Mouse (Mus musculus): ENCODE measurements at regions not wholly inside any gene's neighbourhood (a gene's known extent, or its start where the extent isn't known, plus 50 kb on each side); places are given as distances from the start of the nearest gene placed in this dataset.

DNA sequence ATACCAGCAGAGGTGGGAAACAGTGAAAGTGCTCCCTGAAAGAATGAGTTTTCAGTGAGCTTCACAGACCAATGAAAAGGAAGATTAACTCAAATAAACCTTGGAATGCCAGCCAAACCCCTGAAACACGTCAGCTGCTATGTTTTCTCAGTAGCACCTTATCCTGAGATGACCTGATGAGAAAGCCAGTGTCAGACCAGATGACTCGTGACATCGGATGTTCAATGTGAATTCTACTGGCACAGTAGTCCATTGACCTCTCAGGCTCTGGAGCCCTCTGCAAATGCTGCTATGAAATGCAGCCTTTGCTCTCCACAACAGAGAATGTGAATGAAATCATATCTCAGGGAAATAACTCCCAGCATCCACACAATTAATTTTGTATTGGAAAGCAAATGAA lies 358.6 kb upstream of the Nr3c2 start:
- TF ChIP-seq TCF12 (IDR thresholded peaks at IDR 0.05; ENCODE audit: low read depth, low read length) = no peak
- TF ChIP-seq GABPA (IDR thresholded peaks at IDR 0.05; ENCODE audit: low read depth, low read length) = no peak
- no peak for TF ChIP-seq USF1 (IDR thresholded peaks at IDR 0.05; ENCODE audit: low read depth, low read length)
- TF ChIP-seq MYC (IDR thresholded peaks at IDR 0.05; ENCODE audit: low read depth, low read length) = no peak
- Histone ChIP-seq H3K4me1 (ENCODE audit: control insufficient read depth in 1 of 2, insufficient read depth in 2 of 2, low read length in 2 of 2) (no peaks in the 10 kb centered on the region), H3K9ac (ENCODE audit: control insufficient read depth, low read depth, low read length, poor library complexity, severe bottlenecking) (no peak overlapping the region), H3K27me3 (ENCODE audit: control insufficient read depth in 1 of 2, insufficient read depth in 2 of 2, low read length in 2 of 2) (no peaks in the 10 kb centered on the region), H3K4me3 (ENCODE audit: control insufficient read depth in 1 of 2, insufficient read depth in 1 of 2, low read depth in 2 of 2, low read length in 2 of 2) (no peak overlapping the region), H3K36me3 (ENCODE audit: control insufficient read depth in 1 of 2, insufficient read depth in 2 of 2, low read length in 2 of 2) (no peaks in the 10 kb centered on the region), H3K9me3 (replicated peaks; ENCODE audit: insufficient read depth, low read length) (no peaks in the 10 kb centered on the region), H3K27ac (ENCODE audit: control insufficient read depth, low read depth, low read length) (no peak overlapping the region), H3K79me2 (ENCODE audit: control insufficient read depth, insufficient read depth, low read length, poor library complexity) (no peaks in the 10 kb centered on the region)
- no peak for DNase-seq (ENCODE audit: low read depth, low spot score)

DNA sequence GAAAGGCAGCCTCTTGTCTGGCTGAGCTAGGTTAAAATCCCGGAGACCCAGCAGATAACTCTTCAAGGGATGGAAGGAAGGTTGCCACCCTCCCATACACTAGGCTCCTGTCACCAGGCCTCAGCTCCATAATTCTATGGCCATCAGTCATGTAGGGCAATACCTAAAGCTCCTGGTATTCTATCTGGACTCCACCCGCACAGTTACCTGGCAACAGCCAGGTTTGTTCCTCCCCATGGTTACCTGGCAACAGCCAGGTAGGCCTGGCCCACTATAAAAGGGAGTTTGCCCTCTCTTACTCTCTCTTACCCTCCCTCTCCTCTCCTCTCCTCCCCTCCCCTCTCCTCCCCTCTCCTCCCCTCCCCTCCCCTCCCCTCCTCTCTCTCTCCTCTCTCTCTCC lies 347.6 kb upstream of the Nr3c2 start:
- Histone ChIP-seq H3K9ac (ENCODE audit: control insufficient read depth, low read depth, low read length, poor library complexity, severe bottlenecking) (no peak overlapping the region), H3K4me1 (ENCODE audit: control insufficient read depth in 1 of 2, insufficient read depth in 2 of 2, low read length in 2 of 2) (no peaks in the 10 kb centered on the region), H3K4me3 (ENCODE audit: control insufficient read depth in 1 of 2, insufficient read depth in 1 of 2, low read depth in 2 of 2, low read length in 2 of 2) (no peak overlapping the region), H3K9me3 (replicated peaks; ENCODE audit: insufficient read depth, low read length) (no peaks in the 10 kb centered on the region), H3K27me3 (ENCODE audit: control insufficient read depth in 1 of 2, insufficient read depth in 2 of 2, low read length in 2 of 2) (no peaks in the 10 kb centered on the region), H3K36me3 (ENCODE audit: control insufficient read depth in 1 of 2, insufficient read depth in 2 of 2, low read length in 2 of 2) (no peaks in the 10 kb centered on the region), H3K79me2 (ENCODE audit: control insufficient read depth, insufficient read depth, low read length, poor library complexity) (no peaks in the 10 kb centered on the region), H3K27ac (ENCODE audit: control insufficient read depth, low read depth, low read length) (no peak overlapping the region)
- no peak for DNase-seq (ENCODE audit: low read depth, low spot score)
- TF ChIP-seq MYC (IDR thresholded peaks at IDR 0.05; ENCODE audit: low read depth, low read length) = no peak
- TF ChIP-seq TCF12 (IDR thresholded peaks at IDR 0.05; ENCODE audit: low read depth, low read length) = no peak
- TF ChIP-seq POLR2AphosphoS2 (IDR thresholded peaks at IDR 0.05; ENCODE audit: low read length) = no peak
- no peak for TF ChIP-seq ETS1 (IDR thresholded peaks at IDR 0.05; ENCODE audit: low read depth, low read length)
- no peak for TF ChIP-seq MYB (IDR thresholded peaks at IDR 0.05; ENCODE audit: low read depth, low read length)

DNA sequence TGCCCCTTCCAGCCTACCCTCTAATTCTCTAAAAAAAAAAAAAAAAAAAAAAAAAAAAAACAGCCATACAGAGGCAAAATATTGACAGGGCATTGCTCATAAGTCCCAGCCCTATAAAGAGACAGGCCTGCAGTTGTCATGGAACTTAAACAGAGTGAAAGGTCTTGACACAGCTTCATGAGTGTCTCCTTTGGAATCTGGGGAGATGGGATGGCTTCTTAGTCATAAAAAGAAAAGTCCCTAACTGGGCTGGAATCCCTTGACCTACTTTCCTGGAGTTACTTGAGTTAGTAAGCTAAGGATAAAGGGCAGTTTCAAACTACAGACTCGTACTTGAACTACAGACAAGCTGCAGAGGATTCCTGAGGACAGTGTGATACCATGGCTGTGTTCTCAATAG lies 297.7 kb upstream of the Nr3c2 start:
- no peaks in the 10 kb centered on the region for H3K36me3 ChIP-seq (ENCODE audit: control insufficient read depth in 1 of 2, insufficient read depth in 2 of 2, low read length in 2 of 2)
- no peak for DNase-seq (ENCODE audit: low read depth, low spot score)
- H3K4me3 ChIP-seq (ENCODE audit: control insufficient read depth in 1 of 2, insufficient read depth in 1 of 2, low read depth in 2 of 2, low read length in 2 of 2) = no peak overlapping the region
- H3K27me3 ChIP-seq (ENCODE audit: control insufficient read depth in 1 of 2, insufficient read depth in 2 of 2, low read length in 2 of 2) = no peaks in the 10 kb centered on the region
- no peak overlapping the region for H3K27ac ChIP-seq (ENCODE audit: control insufficient read depth, low read depth, low read length)
- no peaks in the 10 kb centered on the region for H3K4me1 ChIP-seq (ENCODE audit: control insufficient read depth in 1 of 2, insufficient read depth in 2 of 2, low read length in 2 of 2)
- no peaks in the 10 kb centered on the region for H3K79me2 ChIP-seq (ENCODE audit: control insufficient read depth, insufficient read depth, low read length, poor library complexity)
- no peaks in the 10 kb centered on the region for H3K9me3 ChIP-seq (replicated peaks; ENCODE audit: insufficient read depth, low read length)
- H3K9ac ChIP-seq (ENCODE audit: control insufficient read depth, low read depth, low read length, poor library complexity, severe bottlenecking) = no peak overlapping the region
- TF ChIP-seq GABPA (IDR thresholded peaks at IDR 0.05; ENCODE audit: low read depth, low read length) (no peak), KAT2A (conservative IDR thresholded peaks at IDR 0.05; ENCODE audit: low read depth, low read length) (no peak), MAX (IDR thresholded peaks at IDR 0.05; ENCODE audit: low read length) (no peak), MYB (IDR thresholded peaks at IDR 0.05; ENCODE audit: low read depth, low read length) (no peak), ZC3H11A (IDR thresholded peaks at IDR 0.05; ENCODE audit: low read depth, low read length) (no peak), BHLHE40 (IDR thresholded peaks at IDR 0.05; ENCODE audit: borderline replicate concordance, low read depth, low read length) (no peak), NELFE (IDR thresholded peaks at IDR 0.05; ENCODE audit: low read depth, low read length) (no peak), ELF1 (IDR thresholded peaks at IDR 0.05; ENCODE audit: low read depth, low read length) (no peak), POLR2A (IDR thresholded peaks at IDR 0.05; ENCODE audit: control insufficient read depth in 1 of 2, insufficient read depth in 1 of 2, low read depth in 1 of 2, low read length in 2 of 2, poor library complexity in 1 of 2) (no peak), RCOR1 (IDR thresholded peaks at IDR 0.05; ENCODE audit: low read depth, low read length) (no peak)

All from MEL (cell line).